ENCODE assay signal across 8 mouse cellular contexts in the genomic region with DNA sequence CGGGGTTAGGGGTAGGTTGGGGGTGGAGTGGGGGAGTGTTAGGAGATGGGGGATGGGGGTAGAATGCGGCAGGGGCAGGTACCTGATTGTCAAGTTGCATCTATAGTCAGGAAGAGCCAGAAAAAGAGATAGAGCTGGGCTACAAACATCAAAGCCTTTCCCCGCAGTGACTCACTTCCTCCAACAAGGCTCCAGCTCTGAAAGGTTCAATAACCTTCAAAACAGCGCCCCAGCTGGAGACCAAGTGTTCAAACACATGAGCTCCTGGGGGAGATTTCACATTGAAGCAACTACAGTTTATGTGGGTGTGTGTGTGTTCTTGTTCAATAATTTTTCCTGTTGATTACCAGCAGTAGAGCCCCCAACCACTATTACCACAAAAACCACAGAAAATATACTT. TPM values are rescaled to one million over a fixed set of nuclear protein-coding genes. Genes with fewer than 3 reads are reported as not detected.
DNase-seq lines count a peak whose midpoint lies in the region; ATAC-seq and TF ChIP-seq lines count a peak whose summit lies in the region.

No protein-coding gene starts in this region.

- 24% methylated on average over 4 of the region's 4 CpGs for WGBS in heart, adult 2 months
- 34% methylated on average over 4 of the region's 4 CpGs for WGBS in heart, embryonic 12.5 days
- WGBS in forebrain, embryonic 13.5 days, result 66% methylated on average over 4 of the region's 4 CpGs

- 0 out of 2 replicates have a peak, but pooled peaks cover 3% of the 10 kb centered on the region for H3K9me3 ChIP-seq in heart, embryonic 12.5 days (replicated peaks)
- no peaks in the 10 kb centered on the region for H3K9me3 ChIP-seq in forebrain, embryonic 13.5 days (replicated peaks)

- H3K4me3 ChIP-seq in heart, adult 2 months, result no peak overlapping the region
- no peak overlapping the region for H3K4me3 ChIP-seq in heart, embryonic 12.5 days
- no peak overlapping the region for H3K4me3 ChIP-seq in forebrain, embryonic 13.5 days

- intact Hi-C loops in heart, adult 2 months (cut with DNase I), result no loop called here

- DNase-seq in heart, adult 2 months, result peak in 1 of 2 experiments; percentile 32
- DNase-seq in heart, adult 11 months, result no peak
- peak; percentile 30 for DNase-seq in NIH3T3 (ENCODE audit: low read depth)
- peak; percentile 35 to 57 for DNase-seq in lung, postnatal 4 days
- DNase-seq in neural tube, embryonic 10.5 days (ENCODE audit: extremely low spot score, low spot score), result no peak
- DNase-seq in urinary bladder, postnatal 25 days (ENCODE audit: low spot score), result no peak

- no peak overlapping the region for H3K4me2 ChIP-seq in heart, embryonic 12.5 days
- H3K4me2 ChIP-seq in forebrain, embryonic 13.5 days, result no peak overlapping the region

- no peaks in the 10 kb centered on the region for H3K36me3 ChIP-seq in heart, adult 2 months (ENCODE audit: control insufficient read depth, insufficient read depth, low read length)
- no peaks in the 10 kb centered on the region for H3K36me3 ChIP-seq in heart, embryonic 12.5 days
- H3K36me3 ChIP-seq in forebrain, embryonic 13.5 days (ENCODE audit: poor library complexity, severe bottlenecking), result no peaks in the 10 kb centered on the region

- H3K4me1 ChIP-seq in heart, adult 2 months (ENCODE audit: control insufficient read depth, insufficient read depth, low read length), result no peaks in the 10 kb centered on the region
- peaks cover 1% of the 10 kb centered on the region; the same call in 1 of the 2 replicates for H3K4me1 ChIP-seq in heart, embryonic 12.5 days (replicated peaks)
- no peaks in the 10 kb centered on the region for H3K4me1 ChIP-seq in forebrain, embryonic 13.5 days

- no peaks in the 10 kb centered on the region for H3K27me3 ChIP-seq in heart, adult 2 months (ENCODE audit: control insufficient read depth, insufficient read depth, low read length)
- no peaks in the 10 kb centered on the region for H3K27me3 ChIP-seq in heart, embryonic 12.5 days (replicated peaks)
- H3K27me3 ChIP-seq in forebrain, embryonic 13.5 days, result no peaks in the 10 kb centered on the region

- no peak overlapping the region for H3K9ac ChIP-seq in heart, adult 2 months (ENCODE audit: low read depth, low read length)
- no peak overlapping the region for H3K9ac ChIP-seq in heart, embryonic 12.5 days
- no peak overlapping the region for H3K9ac ChIP-seq in forebrain, embryonic 13.5 days

- H3K79me2 ChIP-seq in heart, adult 2 months (replicated peaks; ENCODE audit: control insufficient read depth, insufficient read depth, low read length), result no peaks in the 10 kb centered on the region

- ATAC-seq in heart, embryonic 12.5 days (ENCODE audit: insufficient number of reproducible peaks, low FRiP score), result peak; percentile 79
- no peak for ATAC-seq in forebrain, embryonic 13.5 days

- peak; percentile 54 for TF ChIP-seq CTCF in heart, adult 2 months (IDR thresholded peaks at IDR 0.05)

- no peak for TF ChIP-seq EP300 in heart, adult 2 months (IDR thresholded peaks at IDR 0.05; ENCODE audit: insufficient read depth, low read depth, low read length)

- no peak for TF ChIP-seq POLR2A in heart, adult 2 months (IDR thresholded peaks at IDR 0.05; ENCODE audit: insufficient read depth, low read depth, low read length)

- no peak overlapping the region for H3K27ac ChIP-seq in heart, adult 2 months
- H3K27ac ChIP-seq in heart, embryonic 12.5 days (ENCODE audit: poor library complexity, severe bottlenecking), result no peak overlapping the region
- no peak overlapping the region for H3K27ac ChIP-seq in forebrain, embryonic 13.5 days

RNA-seq across cellular contexts. Expression of a gene that starts 34.4 kb away (rescaled TPM):
- total RNA-seq in heart, adult 2 months (2021), result 10 to 100 TPM; 27.0 to 37.6 TPM
- 4.3 and 6.8 TPM in 2 replicates for polyA plus RNA-seq in heart, adult 2 months (2012; rRNA removed)
- polyA plus RNA-seq in heart, embryonic 12.5 days (2016; fragmentation: Nextera tagmentation; extraction: Ambion mirVana), result 16.8 and 19.5 TPM in 2 replicates
- 30.1 and 37.4 TPM in 2 replicates for polyA plus RNA-seq in forebrain, embryonic 13.5 days (2015; fragmentation: Nextera tagmentation; extraction: Ambion mirVana)

Comparison
In these comparisons a context has a peak if more than half of its experiments do, and no peak if none do; other contexts are left out.
1. DNase-seq: peak in NIH3T3 (single experiment) and lung, postnatal 4 days (2 of 2); none in heart, adult 11 months (single experiment), neural tube, embryonic 10.5 days (single experiment) and urinary bladder, postnatal 25 days (single experiment).